Mouse (Mus musculus) heart, embryonic 11.5 days (tissue): Measurements from ENCODE around the gene Capn10. TPM values are rescaled to one million over a fixed set of nuclear protein-coding genes. Genes with fewer than 3 reads are reported as not detected.

ENCODE experiments used
- ATAC-seq: fragments of 200-750 bp; cut with Nextera tagmentation; replicated peaks from 2 replicates; pipeline ENCODE4 v1.8.0; 2017; ENCODE audit warnings: moderate library complexity; ENCODE audit not compliant: insufficient number of reproducible peaks, low FRiP score, low TSS enrichment
- H3K27ac ChIP-seq: fragments of 300-500 bp; sonication (generic); 2 replicates; pipeline ENCODE4 v1.5.1; 2014; ENCODE audit warnings: mild to moderate bottlenecking, low read depth, low read length
- H3K27me3 ChIP-seq: fragments of 300-500 bp; sonication (generic); 2 replicates; pipeline ENCODE4 v1.6.1; 2014; ENCODE audit warnings: mild to moderate bottlenecking, low read length, mixed read lengths; ENCODE audit not compliant: control insufficient read depth, insufficient read depth
- H3K36me3 ChIP-seq: fragments of 300-500 bp; sonication (generic); 2 replicates; pipeline ENCODE4 v1.6.1; 2014; ENCODE audit warnings: mild to moderate bottlenecking, low read length, moderate library complexity, mixed read lengths; ENCODE audit not compliant: control insufficient read depth, insufficient read depth
- H3K4me1 ChIP-seq: fragments of 300-500 bp; sonication (generic); 2 replicates; pipeline ENCODE4 v1.6.1; 2014; ENCODE audit warnings: low read length; ENCODE audit not compliant: control insufficient read depth, insufficient read depth
- H3K4me2 ChIP-seq: fragments of 300-500 bp; sonication (generic); 2 replicates; pipeline ENCODE4 v1.6.1; 2014; ENCODE audit warnings: mild to moderate bottlenecking, moderate library complexity
- H3K4me3 ChIP-seq: fragments of 300-500 bp; sonication (generic); 2 replicates; pipeline ENCODE4 v1.5.1; 2014; ENCODE audit warnings: low read depth, low read length
- H3K9ac ChIP-seq: fragments of 300-500 bp; sonication (generic); 2 replicates; pipeline ENCODE4 v1.6.1; 2014; ENCODE audit warnings: mild to moderate bottlenecking, low read depth, low read length, moderate library complexity
- H3K9me3 ChIP-seq: fragments of 300-500 bp; sonication (generic); replicated peaks from 2 replicates; pipeline ENCODE4 v1.6.1; 2016; ENCODE audit warnings: low read length; ENCODE audit not compliant: control insufficient read depth
- WGBS: fragments of 180-500 bp; shearing (Covaris S2); extraction: QIAGEN DNeasy Blood & Tissue Kit; methylation state at CpG from one replicate; pipeline ENCODE4 v1.1.7; 2014; ENCODE audit not compliant: insufficient replicate concordance; 5-methylcytosine and 5-hydroxymethylcytosine counted together
- polyA plus RNA-seq: library from polyadenylated mRNA; unstranded; fragments of >200 nt; fragmentation: Nextera tagmentation; extraction: Ambion mirVana; gene quantifications from 2 replicates; pipeline ENCODE4 v1.2.1, GENCODE M21; 2014

The Capn10 gene
- polyA plus RNA-seq, 1 experiment from 2014 or later, result 11.8 TPM

- Histone ChIP-seq H3K27ac (no peak overlapping the region), H3K4me2 (no peak overlapping the region), H3K4me1 (no peaks in the 10 kb centered on the region), H3K36me3 (no peaks in the 10 kb centered on the region), H3K9me3 (no peaks in the 10 kb centered on the region), H3K9ac (no peak overlapping the region), H3K27me3 (no peaks in the 10 kb centered on the region; the same call in 1 of the 2 replicates), H3K4me3 (no peak overlapping the region)
- no peak for ATAC-seq
- WGBS, result 80% methylated on average over 6 of the region's 6 CpGs
Observed at GRCm38 (mm10) chr1:92992214-92992855, 58.2 kb downstream of the Capn10 start.

DNA sequence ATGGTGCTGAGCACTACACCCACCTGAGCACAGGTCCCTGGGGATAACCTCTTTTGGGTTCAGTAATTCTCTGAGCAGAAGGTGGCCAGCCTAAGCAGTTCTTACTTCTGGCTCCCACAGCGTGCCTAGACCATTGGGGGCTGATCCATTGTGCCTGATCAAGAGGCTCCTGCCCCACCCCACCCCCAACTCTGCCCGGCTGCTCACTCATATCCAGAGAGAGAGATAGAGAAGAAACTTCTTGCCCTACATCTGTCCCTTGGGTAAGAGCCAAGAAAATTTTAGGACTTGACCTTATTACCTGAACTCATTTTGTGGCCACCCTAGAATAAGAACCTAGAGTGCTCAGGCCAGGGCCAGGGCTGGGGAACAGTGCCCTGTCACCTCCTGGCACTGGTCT lies 58.7 kb downstream of the Capn10 start:
- H3K27ac ChIP-seq, result no peak overlapping the region
- no peaks in the 10 kb centered on the region for H3K4me1 ChIP-seq
- no peak overlapping the region for H3K4me3 ChIP-seq
- 58% methylated on average over 2 of the region's 2 CpGs for WGBS
- no peaks in the 10 kb centered on the region for H3K36me3 ChIP-seq
- H3K9me3 ChIP-seq, result no peaks in the 10 kb centered on the region
- no peak for ATAC-seq
- H3K27me3 ChIP-seq, result no peaks in the 10 kb centered on the region; the same call in 1 of the 2 replicates
- H3K4me2 ChIP-seq, result no peak overlapping the region
- H3K9ac ChIP-seq, result no peak overlapping the region

Other genes with a start within 250 kb of the Capn10 start
- gene Gpc1, start 102.7 kb upstream of the Capn10 start, polyA plus RNA-seq, result 25.9 and 34.3 TPM in 2 replicates
- gene Ankmy1, start 31.5 kb upstream of the Capn10 start, polyA plus RNA-seq, result 0.34 and 0.70 TPM in 2 replicates
- 6.2 and 6.9 TPM in 2 replicates for gene Dusp28, start 27.4 kb upstream of the Capn10 start, polyA plus RNA-seq
- gene Rnpepl1, start 23.6 kb upstream of the Capn10 start, polyA plus RNA-seq, result 21.7 and 24.6 TPM in 2 replicates
- gene Gpr35, start 16.5 kb downstream of the Capn10 start, polyA plus RNA-seq, result 0.09 TPM in 1 of 2 replicates, not detected in the other
- gene Aqp12, start 72.0 kb downstream of the Capn10 start, polyA plus RNA-seq, result not detected in 2 replicates
- gene Kif1a, start 167.6 kb downstream of the Capn10 start, polyA plus RNA-seq, result 5.7 and 6.3 TPM in 2 replicates
- 0.61 TPM in 1 of 2 replicates, not detected in the other for gene Agxt, start 200.9 kb downstream of the Capn10 start, polyA plus RNA-seq
- 0.11 TPM in 1 of 2 replicates, not detected in the other for gene 2310007B03Rik, start 226.6 kb downstream of the Capn10 start, polyA plus RNA-seq
- 0.10 and 0.24 TPM in 2 replicates for gene Crocc2, start 234.3 kb downstream of the Capn10 start, polyA plus RNA-seq